9 mouse cellular contexts compared by ENCODE assay signal in the genomic region with DNA sequence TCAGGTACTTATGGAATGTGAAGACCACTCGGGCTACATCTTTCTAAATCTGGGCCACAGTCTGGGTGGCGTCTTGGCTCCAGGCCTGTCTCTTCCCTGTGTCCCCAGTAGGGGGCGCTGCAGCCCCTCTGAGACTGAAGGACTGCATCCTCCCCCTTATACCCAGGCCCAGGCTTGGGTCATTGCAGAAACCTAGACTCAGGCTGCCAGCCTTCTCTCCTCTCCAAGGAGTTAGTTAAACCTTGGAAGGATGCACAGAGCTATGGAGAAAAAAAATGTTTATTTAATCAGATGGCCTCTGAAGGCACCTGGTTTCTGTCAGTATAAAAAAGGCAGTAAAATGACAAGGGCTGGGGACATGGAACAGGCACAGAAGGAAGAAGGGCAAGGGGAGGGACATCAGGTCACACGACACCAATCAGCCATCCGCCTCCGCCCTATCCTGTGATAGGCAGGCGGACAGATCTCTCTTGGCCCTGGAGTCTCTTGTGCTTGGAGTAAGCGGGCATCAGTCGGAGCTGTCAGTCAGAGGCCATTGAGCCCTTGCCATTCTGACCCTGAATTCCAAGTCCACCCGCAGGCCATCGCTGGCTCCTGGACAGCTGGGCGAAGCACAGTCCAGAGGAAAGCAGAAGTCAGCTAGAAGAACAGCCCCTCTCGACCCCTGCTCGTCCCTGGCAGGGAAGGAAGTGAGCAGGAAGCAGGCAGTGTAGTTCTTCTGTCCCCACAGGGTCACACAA. TPM values are rescaled to one million over a fixed set of nuclear protein-coding genes. Genes with fewer than 3 reads are reported as not detected.
DNase-seq lines count a peak whose midpoint lies in the region; ATAC-seq and TF ChIP-seq lines count a peak whose summit lies in the region.
"Had no signal": no experiment of that assay in that cellular context is flagged by ENCODE, and none has a peak within 500 bp of the region (broad histone marks: within the 10 kb centered on the region; RNA-seq: fewer than 3 reads in every experiment).

No protein-coding gene starts in this region.

- peak overlapping the region; percentile 58; the same call in 1 of the 2 replicates for H3K27ac ChIP-seq in ES-E14 (ENCODE audit: insufficient read depth, low read depth, low read length, poor library complexity, severe bottlenecking)
- peak overlapping the region; percentile 81 for H3K27ac ChIP-seq in hindbrain, embryonic 10.5 days

- no peak for DNase-seq in ES-E14 (ENCODE audit: low read depth, low spot score)
- DNase-seq in cerebellum, adult 8-10 months, result peak; percentile 79
- peak; percentile 87 for DNase-seq in hindbrain, embryonic 10.5 days (ENCODE audit: low spot score)
- DNase-seq in layer of hippocampus, postnatal 14 days (ENCODE audit: low spot score in 2 of 2), result peak; percentile 80 to 86
- DNase-seq in lung, postnatal 25 days (ENCODE audit: low spot score), result peak; percentile 81
- peak; percentile 68 for DNase-seq in retina, postnatal 7 days (ENCODE audit: low read depth, low spot score)
- DNase-seq in urinary bladder, adult 2 months (ENCODE audit: low spot score), result peak; percentile 58

- in situ Hi-C loops in ES-E14 (cut with MboI; ENCODE audit: low sequenced_read_pairs in 2 of 2, unreplicated experiment in 2 of 2), result loop anchor here in 1 of 2 experiments (5.0 kb wide), 1 partner anchor 42 kb away; no protein-coding TSS in a partner anchor

- peaks cover 49% of the 10 kb centered on the region for H3K36me3 ChIP-seq in ES-E14 (ENCODE audit: control insufficient read depth, insufficient read depth, low read length, poor library complexity, severe bottlenecking)
- H3K36me3 ChIP-seq in hindbrain, embryonic 10.5 days, result peaks cover 38% of the 10 kb centered on the region

- no peaks in the 10 kb centered on the region for H3K9me3 ChIP-seq in ES-E14 (ENCODE audit: control insufficient read depth, insufficient read depth, low read depth, low read length)
- H3K9me3 ChIP-seq in hindbrain, embryonic 10.5 days, result peaks cover 8% of the 10 kb centered on the region; the same call in 1 of the 2 replicates

- no peaks in the 10 kb centered on the region for H3K27me3 ChIP-seq in hindbrain, embryonic 10.5 days (ENCODE audit: insufficient read depth, poor library complexity, severe bottlenecking)

- H3K9ac ChIP-seq in ES-E14 (ENCODE audit: insufficient read depth, low read depth, low read length, poor library complexity, severe bottlenecking), result peak overlapping the region; percentile 8; the same call in 1 of the 2 replicates

- peaks cover 7 to 32% of the 10 kb centered on the region in 2 experiments for H3K4me1 ChIP-seq in ES-E14 (ENCODE audit: control insufficient read depth in 2 of 2, insufficient read depth in 2 of 2, low read length in 2 of 2, poor library complexity in 1 of 2)
- peaks cover 36% of the 10 kb centered on the region for H3K4me1 ChIP-seq in hindbrain, embryonic 10.5 days (replicated peaks)

- peak; percentile 32 for ATAC-seq in frontal cortex, adult (ENCODE audit: low TSS enrichment)

- H3K4me3 ChIP-seq in ES-E14 (ENCODE audit: insufficient read depth in 1 of 2, low read depth in 1 of 2, low read length in 2 of 2, poor library complexity in 1 of 2, severe bottlenecking in 1 of 2), result peak overlapping the region; percentile 26 to 40; a peak in 2 of 4 replicates
- peak overlapping the region; percentile 20; the same call in 1 of the 2 replicates for H3K4me3 ChIP-seq in hindbrain, embryonic 10.5 days
- H3K4me3 ChIP-seq: erythroblast, embryonic 14.5 days had no signal

- WGBS in hindbrain, embryonic 10.5 days, result 12% methylated on average over 14 of the region's 14 CpGs

TF ChIP-seq in ES-E14, 5 proteins besides CTCF, POLR2A, EP300 and RAD21:
- TF ChIP-seq HCFC1 (IDR thresholded peaks at IDR 0.05; ENCODE audit: borderline replicate concordance, insufficient read depth, low read length) (0 out of 2 replicates have a peak, but pooled peaks have one; percentile 17), ZNF384 (IDR thresholded peaks at IDR 0.05; ENCODE audit: low read depth, low read length) (no peak), MAFK (IDR thresholded peaks at IDR 0.05; ENCODE audit: insufficient read depth, low read depth, low read length) (no peak), CHD2 (IDR thresholded peaks at IDR 0.05; ENCODE audit: low read depth, low read length) (peak; percentile 2; the same call in 1 of the 2 replicates), ZC3H11A (IDR thresholded peaks at IDR 0.05; ENCODE audit: borderline replicate concordance, low read depth, low read length) (peak; percentile 26; the same call in 1 of the 2 replicates)

RNA-seq across cellular contexts. Expression of a gene that starts 12.0 kb away (rescaled TPM):
- 1,660 and 1,758 TPM in 2 replicates for total RNA-seq in ES-E14 (2012; rRNA removed)
- 1,585 and 2,006 TPM in 2 replicates for polyA plus RNA-seq in hindbrain, embryonic 10.5 days (2016; fragmentation: Nextera tagmentation; extraction: Ambion mirVana)
- 1,000 to 10,000 TPM; 1,658 to 1,733 TPM for total RNA-seq in layer of hippocampus, postnatal 14 days (2021)
- 635 and 857 TPM in 2 replicates for polyA plus RNA-seq in urinary bladder, adult 2 months (2012; rRNA removed)

RNA-seq across cellular contexts. Expression of a gene that starts 14.3 kb away (rescaled TPM):
- 321 and 677 TPM in 2 replicates for total RNA-seq in ES-E14 (2012; rRNA removed)
- polyA plus RNA-seq in hindbrain, embryonic 10.5 days (2016; fragmentation: Nextera tagmentation; extraction: Ambion mirVana), result 60.4 and 72.0 TPM in 2 replicates
- 10 to 100 TPM; 17.5 to 22.9 TPM for total RNA-seq in layer of hippocampus, postnatal 14 days (2021)
- 210 and 219 TPM in 2 replicates for polyA plus RNA-seq in urinary bladder, adult 2 months (2012; rRNA removed)

RNA-seq across cellular contexts. Expression of a gene that starts 16.8 kb away (rescaled TPM):
- total RNA-seq in ES-E14 (2012; rRNA removed), result 66.0 and 95.3 TPM in 2 replicates
- 0.62 TPM in 1 of 2 replicates, not detected in the other for polyA plus RNA-seq in hindbrain, embryonic 10.5 days (2016; fragmentation: Nextera tagmentation; extraction: Ambion mirVana)
- not detected for total RNA-seq in layer of hippocampus, postnatal 14 days (2021)
- polyA plus RNA-seq in urinary bladder, adult 2 months (2012; rRNA removed), result 0.31 and 0.84 TPM in 2 replicates

RNA-seq across cellular contexts. Expression of a gene that starts 21.4 kb away (rescaled TPM):
- total RNA-seq in ES-E14 (2012; rRNA removed), result 96.7 and 98.7 TPM in 2 replicates
- 121 TPM in 2 replicates for polyA plus RNA-seq in hindbrain, embryonic 10.5 days (2016; fragmentation: Nextera tagmentation; extraction: Ambion mirVana)
- total RNA-seq in layer of hippocampus, postnatal 14 days (2021), result 10 to 100 TPM; 47.3 to 52.8 TPM
- 62.3 and 69.4 TPM in 2 replicates for polyA plus RNA-seq in urinary bladder, adult 2 months (2012; rRNA removed)

RNA-seq across cellular contexts. Expression of a gene that starts 29.6 kb away (rescaled TPM):
- total RNA-seq in ES-E14 (2012; rRNA removed), result 2.1 and 2.2 TPM in 2 replicates
- polyA plus RNA-seq in hindbrain, embryonic 10.5 days (2016; fragmentation: Nextera tagmentation; extraction: Ambion mirVana), result 8.3 and 9.7 TPM in 2 replicates
- 1 to 10 TPM; 3.4 to 3.6 TPM for total RNA-seq in layer of hippocampus, postnatal 14 days (2021)
- 5.7 and 6.1 TPM in 2 replicates for polyA plus RNA-seq in urinary bladder, adult 2 months (2012; rRNA removed)

Comparison
In these comparisons a context has a peak if more than half of its experiments do, and no peak if none do; other contexts are left out.
1. RNA of a gene that starts 14.3 kb away (total RNA-seq): 321 to 677 TPM in ES-E14; 17.5 to 22.9 TPM in layer of hippocampus, postnatal 14 days; every median in the first group is over 10 times any median in the second.
2. RNA of a gene that starts 16.8 kb away (total RNA-seq): 66.0 to 95.3 TPM in ES-E14; not detected in layer of hippocampus, postnatal 14 days; every median in the first group is over 10 times any median in the second.